Mouse (Mus musculus) granulocyte monocyte progenitor cell, adult 5-6 weeks (primary cell): ENCODE results near the gene Fam102b. TPM values are rescaled to one million over a fixed set of nuclear protein-coding genes. Genes with fewer than 3 reads are reported as not detected.

Source experiments
- ATAC-seq: replicated peaks from 2 replicates; pipeline ENCODE4 v1.8.0; 2016; ENCODE audit warnings: mild to moderate bottlenecking, moderate TSS enrichment, inconsistent platforms; ENCODE audit not compliant: poor library complexity, severe bottlenecking
- total RNA-seq, 2 experiments: library from RNA; stranded (forward) in 1 of 2; stranded (reverse) in 1 of 2; fragments of 200-712, 200-1000 nt in 1 of 2; fragments of >200 nt in 1 of 2; fragmentation: Nextera tagmentation in 1 of 2; gene quantifications; 2 replicates each; pipeline ENCODE4 v1.2.3; 2014 to 2017

The Fam102b gene
- total RNA-seq, 2 experiments from 2014 or later: 29.1 to 33.7 TPM

GRCm38 (mm10) chr3:109018336-109018735, 9.1 kb downstream of the Fam102b start:
- ATAC-seq: no peak

DNA sequence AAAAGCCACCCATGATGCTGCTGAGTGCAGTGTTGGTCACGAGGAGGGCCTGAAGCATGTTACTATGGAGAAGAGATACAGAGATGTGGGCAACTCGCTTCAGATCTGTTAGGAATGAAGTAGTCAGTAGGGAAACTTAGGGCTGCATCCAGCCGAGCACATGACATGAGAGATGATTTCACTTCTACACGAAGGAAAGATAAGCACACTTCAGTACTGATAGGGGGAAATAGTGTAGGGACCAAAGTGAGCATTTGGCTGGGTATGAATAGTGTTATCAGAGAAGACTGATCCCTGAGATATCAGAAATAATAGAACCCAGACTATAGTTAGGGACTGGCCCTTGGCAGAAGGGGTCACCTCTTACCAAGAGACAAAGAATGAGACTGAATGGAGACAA, 14.8 kb downstream of the Fam102b start:
- no peak for ATAC-seq

DNA sequence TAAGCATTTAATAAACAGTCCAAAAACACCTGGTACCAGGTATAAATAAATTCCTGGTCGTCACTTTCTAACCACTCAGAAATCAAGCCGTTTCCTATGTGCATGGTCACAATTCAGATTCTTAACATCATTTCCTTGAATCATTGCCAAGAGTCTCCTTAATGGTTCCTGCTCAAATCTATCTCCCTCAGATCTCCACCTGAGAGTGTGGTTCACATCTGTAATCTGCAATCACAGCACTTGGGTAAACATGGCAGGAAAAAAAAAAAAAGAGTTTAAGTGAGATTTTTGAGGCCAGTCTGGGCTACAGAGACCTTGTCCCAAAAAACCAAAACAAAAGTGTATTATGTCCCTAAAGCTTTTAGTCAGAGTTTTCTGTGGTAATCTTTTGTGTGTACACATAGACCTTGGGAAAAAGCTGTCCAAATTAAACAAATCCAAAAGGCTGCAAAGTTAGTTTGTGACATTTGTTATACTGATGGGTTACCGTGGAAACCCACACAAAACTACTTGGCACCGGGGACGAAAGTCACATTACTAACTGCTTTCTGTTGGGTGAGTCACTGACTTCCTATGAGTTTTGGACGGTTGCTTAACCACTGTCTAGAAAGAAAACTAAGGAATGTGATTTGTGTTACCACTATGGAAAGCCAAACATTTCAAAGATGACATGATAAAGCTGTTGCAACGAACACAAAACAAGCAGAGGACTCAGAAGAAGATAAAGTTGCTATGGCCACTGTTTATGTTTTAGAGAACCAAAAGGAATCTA, 16.7 kb downstream of the Fam102b start:
- ATAC-seq: peak; percentile 72

- peak; percentile 64 for ATAC-seq
Observed at GRCm38 (mm10) chr3:109008180-109008579, 19.2 kb downstream of the Fam102b start.

GRCm38 (mm10) chr3:109005777-109006176, 21.6 kb downstream of the Fam102b start:
- ATAC-seq: no peak

- no peak for ATAC-seq
Observed at GRCm38 (mm10) chr3:108999173-108999572, 28.2 kb downstream of the Fam102b start.

GRCm38 (mm10) chr3:108997762-108998161, 29.6 kb downstream of the Fam102b start:
- peak; percentile 91 for ATAC-seq

DNA sequence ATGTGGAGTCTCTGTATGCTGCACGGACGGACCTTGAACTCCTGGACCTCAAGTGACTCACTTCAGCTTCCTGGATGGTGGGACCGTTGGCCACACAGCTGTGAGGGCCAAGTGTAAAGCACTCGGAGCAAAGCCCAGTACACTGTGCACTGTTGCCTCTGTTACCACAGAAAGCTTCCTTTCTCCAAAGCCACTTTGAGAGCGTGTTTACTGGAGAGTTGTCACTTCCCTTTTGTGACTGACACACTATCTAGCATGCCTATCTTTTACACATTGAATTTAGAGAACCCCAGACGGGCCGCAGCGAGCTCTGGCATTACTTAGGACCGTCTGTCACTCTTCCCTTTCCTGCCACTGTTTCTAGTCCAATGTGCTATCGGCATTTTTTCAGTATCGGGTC, 30.1 kb downstream of the Fam102b start:
- peak; percentile 88 for ATAC-seq

DNA sequence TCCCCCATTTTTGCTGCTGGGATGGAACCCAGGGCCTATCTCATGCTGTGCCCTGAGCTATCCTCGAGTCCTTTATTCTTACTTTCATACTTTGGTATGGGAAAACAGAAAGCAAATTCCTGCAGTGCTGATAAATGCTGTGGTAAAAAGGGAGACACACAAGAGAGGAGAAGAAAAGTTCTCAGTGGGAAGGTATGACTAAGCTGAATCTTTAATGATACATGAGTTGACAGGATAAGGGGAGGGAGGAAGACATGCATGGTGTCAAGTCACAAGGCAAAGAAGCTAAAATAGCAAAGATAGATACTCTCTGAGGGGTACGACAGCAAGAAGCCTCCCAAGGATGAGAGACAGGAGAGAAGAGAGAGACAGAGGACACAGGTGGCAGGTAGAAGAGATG, 32.0 kb downstream of the Fam102b start:
- no peak for ATAC-seq

DNA sequence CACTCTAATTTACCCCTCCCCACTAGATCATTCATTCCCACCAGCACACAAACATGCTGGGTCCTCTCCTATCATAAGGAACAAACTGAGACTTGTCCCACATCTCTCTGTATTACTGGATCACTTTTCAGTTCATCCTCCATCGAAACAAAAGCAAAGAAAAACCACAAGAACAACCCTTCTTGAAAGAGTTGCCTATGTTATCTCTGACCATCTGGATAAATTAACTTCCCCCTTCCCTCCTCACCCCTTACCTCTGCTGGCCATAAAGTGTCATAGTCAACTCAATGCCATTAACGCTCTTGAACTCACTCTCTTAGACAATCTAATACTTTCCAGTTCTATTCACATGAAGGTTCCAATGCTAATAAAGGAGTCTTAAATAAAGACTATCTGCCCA, 32.9 kb downstream of the Fam102b start:
- 0 out of 2 replicates have a peak, but pooled peaks have one; percentile 19 for ATAC-seq

DNA sequence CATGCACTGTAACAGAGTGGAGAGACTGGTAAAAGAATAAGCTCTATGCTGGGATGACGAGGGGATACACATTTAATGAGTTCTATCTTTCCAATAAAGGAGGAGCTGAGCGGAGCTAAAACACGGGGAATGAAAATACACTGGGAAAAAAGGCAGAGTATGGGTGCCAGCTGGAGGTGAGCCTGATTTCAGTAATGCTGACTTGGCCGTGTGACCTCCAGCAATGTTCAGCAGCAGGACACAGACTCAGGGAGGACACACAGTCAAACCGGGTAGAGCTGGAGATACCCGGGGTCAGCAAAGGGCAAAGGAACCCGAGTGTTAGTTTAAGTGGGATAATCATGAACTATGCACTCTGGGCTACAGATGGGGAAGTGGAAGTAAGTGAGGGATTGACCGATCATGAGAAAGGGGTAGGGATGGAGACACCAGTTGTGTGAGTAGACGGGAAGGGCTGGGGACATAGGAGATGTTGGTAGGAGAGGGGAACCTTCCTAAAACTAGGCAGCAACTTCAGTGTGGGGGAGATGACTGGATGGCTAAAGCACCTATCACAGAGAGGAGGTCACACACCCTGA, 37.3 kb downstream of the Fam102b start:
- ATAC-seq: peak; percentile 74

GRCm38 (mm10) chr3:108987009-108987659, 40.3 kb downstream of the Fam102b start:
- no peak for ATAC-seq

DNA sequence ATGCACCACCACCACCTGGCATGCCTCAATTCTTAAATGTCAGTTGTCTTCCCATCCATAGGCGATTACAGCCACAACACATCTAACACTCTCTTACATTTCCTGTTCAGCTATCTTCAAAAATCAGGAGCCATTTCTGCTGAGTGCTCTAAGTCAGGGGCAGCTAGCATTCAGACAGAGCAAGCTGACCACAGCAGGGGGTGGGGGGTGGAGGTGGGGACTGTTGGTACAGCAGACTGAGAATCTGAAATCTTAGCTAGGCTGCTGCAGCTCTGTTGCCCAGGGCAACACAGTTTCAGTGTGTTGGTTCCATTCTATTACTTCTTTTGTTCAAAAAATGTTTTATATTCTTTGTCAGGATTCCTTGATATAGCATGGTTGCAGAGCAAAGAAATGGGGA, 40.9 kb downstream of the Fam102b start:
- ATAC-seq: no peak

DNA sequence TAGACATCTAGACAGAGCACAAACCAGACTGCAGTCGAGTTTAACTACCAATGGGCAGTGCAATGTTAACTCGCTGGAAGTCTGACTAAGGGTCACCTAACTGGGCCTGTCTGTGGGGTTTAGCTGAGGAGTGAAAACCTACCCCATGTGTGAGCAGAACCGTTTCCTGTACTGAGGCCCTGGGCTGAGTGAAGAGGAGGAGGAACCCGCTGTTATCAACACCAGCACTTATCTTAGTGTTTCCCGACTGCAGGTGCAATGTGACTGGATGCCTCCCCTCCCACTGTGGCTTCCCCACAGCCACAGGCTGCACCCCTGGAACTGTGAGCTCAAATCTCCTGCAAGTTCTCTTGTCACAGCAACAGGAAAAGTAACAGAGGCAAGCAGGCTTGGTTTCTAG, 43.4 kb downstream of the Fam102b start:
- ATAC-seq: no peak

- no peak for ATAC-seq
Observed at GRCm38 (mm10) chr3:108981946-108982345, 45.5 kb downstream of the Fam102b start.

- ATAC-seq: peak; percentile 35; the same call in 1 of the 2 replicates
Observed at GRCm38 (mm10) chr3:108977340-108978030, 49.9 kb downstream of the Fam102b start.

GRCm38 (mm10) chr3:108974920-108975485, 52.4 kb downstream of the Fam102b start:
- ATAC-seq: no peak

DNA sequence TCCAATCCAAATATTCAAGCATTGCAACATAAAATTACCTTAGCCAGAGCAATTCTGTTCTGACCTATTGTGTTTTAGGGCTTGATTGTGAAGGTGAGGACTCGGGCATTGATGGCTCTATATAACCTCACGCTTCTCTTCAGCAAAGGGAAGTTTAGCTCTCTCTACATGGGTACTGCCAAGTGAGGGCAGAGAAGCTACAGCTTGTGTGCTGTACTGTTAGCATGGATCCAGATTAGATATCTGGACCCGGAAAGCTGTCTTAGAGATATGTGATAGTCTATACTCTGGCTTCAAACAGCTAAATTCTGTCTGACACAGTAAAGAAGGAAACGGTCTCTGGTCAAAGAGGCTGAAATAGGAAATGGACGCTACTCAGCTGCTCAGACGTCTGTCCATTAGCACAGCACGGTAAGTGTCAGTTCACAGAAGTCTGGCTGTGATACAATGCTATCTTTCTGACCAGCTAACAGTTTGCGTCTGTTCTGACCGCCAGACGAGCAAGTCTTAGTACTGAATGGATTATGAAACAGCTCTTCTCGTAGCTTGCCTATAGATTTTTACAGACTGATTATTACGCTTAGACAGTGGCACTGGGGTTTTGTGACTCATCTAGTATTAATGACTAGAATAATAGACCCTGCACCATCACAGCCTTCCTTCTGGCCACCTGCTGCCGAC, 53.3 kb downstream of the Fam102b start:
- no peak for ATAC-seq

DNA sequence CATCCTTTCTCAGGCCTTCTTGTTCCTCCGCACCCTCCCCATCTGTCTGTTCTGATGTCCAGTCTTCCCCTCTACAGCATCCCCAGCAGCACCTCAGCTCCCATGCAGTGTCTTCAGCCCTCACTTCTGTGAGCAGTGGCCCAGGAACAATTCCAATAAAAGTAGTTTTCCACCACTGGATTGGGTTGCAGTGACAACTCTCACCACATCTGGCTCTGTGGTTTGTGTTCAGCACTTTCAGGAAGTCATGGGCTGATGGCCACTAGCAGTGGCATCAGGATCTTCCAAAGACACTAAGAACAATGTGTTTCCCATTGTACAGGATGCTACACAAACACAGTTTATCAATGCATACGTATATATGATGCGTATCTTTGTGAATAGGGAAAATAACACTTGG, 61.4 kb downstream of the Fam102b start:
- peak; percentile 24 for ATAC-seq
